Mouse (Mus musculus): ENCODE data around the gene Acsl4. TPM values are rescaled to one million over a fixed set of nuclear protein-coding genes. Genes with fewer than 3 reads are reported as not detected.
A peak's percentile ranks its signal among the peaks of the same experiment; 100 is the strongest.

Gene Acsl4
- polyA plus RNA-seq, 1 experiment from 2014 or later: 10.7 TPM

DNA sequence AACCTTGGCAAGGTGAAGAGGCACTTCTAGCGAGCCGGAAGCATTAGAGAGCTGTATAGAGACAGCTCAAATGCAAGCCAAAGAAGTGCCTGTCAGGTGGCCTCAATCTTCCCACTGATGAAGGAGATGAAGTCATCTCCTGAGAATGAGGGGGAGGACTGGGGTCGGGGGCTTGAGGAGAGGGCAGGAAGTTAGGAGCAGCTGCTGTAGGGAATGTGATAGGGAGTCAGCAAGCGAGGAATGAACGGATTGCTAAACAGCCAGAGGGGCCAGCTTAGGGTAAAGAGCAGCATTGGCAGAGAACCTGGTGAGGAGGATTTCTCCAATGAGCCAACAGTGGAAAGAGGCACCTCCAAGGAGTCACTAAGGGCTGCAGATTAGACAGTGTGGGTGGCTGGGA, 104.4 kb downstream of the Acsl4 start:
- Histone ChIP-seq H3K9ac (no peak overlapping the region), H3K4me2 (replicated peaks) (no peak overlapping the region), H3K36me3 (no peaks in the 10 kb centered on the region), H3K4me1 (no peaks in the 10 kb centered on the region), H3K9me3 (no peaks in the 10 kb centered on the region), H3K27ac (no peak overlapping the region), H3K27me3 (peaks cover 46% of the 10 kb centered on the region; the same call in 1 of the 2 replicates), H3K4me3 (no peak overlapping the region)
- ATAC-seq (ENCODE audit: low FRiP score, low read depth): peak; percentile 61
- 44% methylated on average over 5 of the region's 5 CpGs for WGBS

DNA sequence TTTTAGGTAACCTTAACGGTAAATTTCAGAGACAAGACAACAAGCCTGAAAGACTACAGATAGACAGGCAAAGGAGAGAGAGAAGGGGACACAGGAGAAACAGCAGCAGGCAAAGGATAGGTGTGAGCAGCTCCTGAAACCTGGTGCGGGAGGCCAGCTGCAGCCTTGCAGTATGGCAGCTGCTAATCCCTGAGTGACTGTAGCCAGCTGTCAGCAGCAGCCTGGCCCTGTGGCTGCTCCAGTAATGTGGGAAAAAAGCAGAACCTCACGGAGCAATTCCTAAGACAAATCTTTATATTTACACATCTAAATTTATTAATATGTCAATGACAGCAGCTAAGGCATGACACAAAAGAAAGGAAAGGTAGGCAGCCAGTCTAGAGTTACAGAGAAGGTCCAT, 113.8 kb downstream of the Acsl4 start:
- Histone ChIP-seq H3K27me3 (peaks cover 28% of the 10 kb centered on the region; the same call in 1 of the 2 replicates), H3K4me2 (replicated peaks) (no peak overlapping the region), H3K4me1 (no peaks in the 10 kb centered on the region), H3K27ac (no peak overlapping the region), H3K36me3 (no peaks in the 10 kb centered on the region), H3K9ac (no peak overlapping the region), H3K4me3 (no peak overlapping the region), H3K9me3 (no peaks in the 10 kb centered on the region)
- peak; percentile 64; the same call in 1 of the 2 replicates for ATAC-seq (ENCODE audit: low FRiP score, low read depth)
- WGBS: 45% methylated on average over 3 of the region's 3 CpGs

DNA sequence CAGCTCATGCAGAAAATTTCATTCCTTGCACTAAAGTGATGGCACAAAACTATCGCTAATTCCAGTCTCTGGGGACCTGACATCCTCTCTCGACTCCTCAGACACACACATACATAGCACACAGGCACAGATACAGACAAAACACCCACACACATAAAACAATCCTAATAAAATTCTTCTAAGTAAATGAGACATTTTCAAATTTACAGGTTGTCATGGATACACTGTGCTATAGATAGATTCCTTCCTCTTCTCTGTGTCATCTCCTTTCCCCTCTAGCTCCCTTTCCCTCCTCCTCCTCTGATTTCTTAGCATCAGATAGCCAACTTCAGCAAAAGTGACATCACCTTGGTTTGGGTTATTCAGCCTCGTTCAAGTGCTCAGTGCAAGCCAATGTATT, 114.3 kb downstream of the Acsl4 start:
- 73% methylated on average over 3 of the region's 3 CpGs for WGBS
- Histone ChIP-seq H3K36me3 (no peaks in the 10 kb centered on the region), H3K9me3 (no peaks in the 10 kb centered on the region), H3K27me3 (peaks cover 25% of the 10 kb centered on the region; the same call in 1 of the 2 replicates), H3K4me3 (no peak overlapping the region), H3K9ac (no peak overlapping the region), H3K4me2 (replicated peaks) (no peak overlapping the region), H3K27ac (no peak overlapping the region), H3K4me1 (no peaks in the 10 kb centered on the region)
- no peak for ATAC-seq (ENCODE audit: low FRiP score, low read depth)

Other genes starting within 250 kb of the Acsl4 start
- 0.01 TPM in 1 of 2 replicates, not detected in the other for gene Gucy2f, start 193.6 kb downstream of the Acsl4 start, polyA plus RNA-seq (2015; fragmentation: Nextera tagmentation; extraction: Ambion mirVana)
- 12.7 and 13.3 TPM in 2 replicates for gene Nxt2, start 163.8 kb downstream of the Acsl4 start, polyA plus RNA-seq (2015; fragmentation: Nextera tagmentation; extraction: Ambion mirVana)
- 50.9 and 51.1 TPM in 2 replicates for gene Kcne1l, start 84.2 kb downstream of the Acsl4 start, polyA plus RNA-seq (2015; fragmentation: Nextera tagmentation; extraction: Ambion mirVana)